Mouse (Mus musculus) gastrocnemius, adult 8-10 months (tissue): ENCODE data around the gene Dcun1d3. TPM values are rescaled to one million over a fixed set of nuclear protein-coding genes. Genes with fewer than 3 reads are reported as not detected.

Experiments used
- total RNA-seq, 4 experiments: library from RNA; stranded (reverse); gene quantifications; 2 replicates each; pipeline ENCODE4 v1.2.4; 2022

The Dcun1d3 gene
- total RNA-seq, 4 experiments from 2014 or later = 13.2 to 22.6 (median 20.8) TPM

Other genes with a start within 250 kb of the Dcun1d3 start
- gene Acsm4, start 206.3 kb downstream of the Dcun1d3 start, total RNA-seq = not detected
- 10 to 100 TPM; 16.1 to 22.1 (median 19.4) TPM for gene Thumpd1, start 175.5 kb downstream of the Dcun1d3 start, total RNA-seq
- 1 to 10 TPM in 1 of 4 experiments, under 1 TPM in 3; 0.12 to 1.6 (median 0.39) TPM for gene Acsm3, start 135.4 kb downstream of the Dcun1d3 start, total RNA-seq
- gene Rexo5, start 102.3 kb downstream of the Dcun1d3 start, total RNA-seq = under 1 TPM in 1 of 4 experiments, not detected in 3; 0.64 TPM
- 1 to 10 TPM in 3 of 4 experiments, under 1 TPM in 1; 0.88 to 1.1 (median 1.1) TPM for gene Eri2, start 102.2 kb downstream of the Dcun1d3 start, total RNA-seq
- 10 to 100 TPM in 1 of 4 experiments, 1 to 10 TPM in 3; 8.2 to 11.5 (median 9.2) TPM for gene Lyrm1, start 437 bp downstream of the Dcun1d3 start, total RNA-seq
- under 1 TPM; 0.02 to 0.08 (median 0.04) TPM for gene Dnah3, start 199.0 kb upstream of the Dcun1d3 start, total RNA-seq
- gene Tmem159, start 206.1 kb upstream of the Dcun1d3 start, total RNA-seq = 10 to 100 TPM in 3 of 4 experiments, 1 to 10 TPM in 1; 9.0 to 14.5 (median 12.6) TPM
- under 1 TPM in 3 of 4 experiments, not detected in 1; 0.20 to 0.31 (median 0.29) TPM for gene Zp2, start 249.0 kb upstream of the Dcun1d3 start, total RNA-seq